Mouse (Mus musculus) cerebellum, postnatal 25 days (tissue): ENCODE measurements around the gene Galnt17.

Experiments
- DNase-seq, 2 experiments: peaks; one replicate each; pipeline ENCODE4 v3.0.0; 2021; ENCODE audit warnings: mixed read lengths in 2 of 2

Galnt17 gene

DNA sequence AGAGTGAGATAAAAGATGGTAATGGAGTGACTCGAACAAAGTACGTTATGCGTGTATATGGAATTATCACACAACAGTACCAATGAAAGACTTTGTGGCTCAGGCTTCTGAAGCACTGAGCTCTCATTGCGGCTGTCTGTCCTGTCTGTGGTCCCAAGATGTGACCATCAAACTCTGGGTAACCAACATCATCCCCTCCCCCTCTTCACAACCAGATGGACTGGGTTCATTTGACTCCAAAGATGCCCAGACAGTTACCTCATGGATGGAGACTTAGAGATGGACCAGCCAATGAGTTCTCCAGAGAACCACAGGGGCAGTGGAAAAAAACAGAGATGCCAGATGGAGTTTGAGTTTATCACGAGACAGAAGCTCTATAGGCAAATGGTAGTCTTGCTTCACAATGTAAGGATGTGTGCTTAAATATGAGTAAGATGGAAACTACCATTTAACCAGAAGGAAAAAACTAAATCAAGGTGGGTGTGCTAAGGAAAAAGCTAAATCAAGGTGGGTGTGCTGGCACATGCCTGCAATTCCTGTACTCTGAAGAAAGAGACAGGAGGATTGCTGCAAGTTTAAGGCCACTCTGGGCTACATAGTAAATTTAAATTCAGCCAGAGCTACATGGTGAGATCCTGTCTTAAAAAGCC is 190.8 kb downstream of the Galnt17 start:
- peak; percentile 15 to 24 for DNase-seq

DNA sequence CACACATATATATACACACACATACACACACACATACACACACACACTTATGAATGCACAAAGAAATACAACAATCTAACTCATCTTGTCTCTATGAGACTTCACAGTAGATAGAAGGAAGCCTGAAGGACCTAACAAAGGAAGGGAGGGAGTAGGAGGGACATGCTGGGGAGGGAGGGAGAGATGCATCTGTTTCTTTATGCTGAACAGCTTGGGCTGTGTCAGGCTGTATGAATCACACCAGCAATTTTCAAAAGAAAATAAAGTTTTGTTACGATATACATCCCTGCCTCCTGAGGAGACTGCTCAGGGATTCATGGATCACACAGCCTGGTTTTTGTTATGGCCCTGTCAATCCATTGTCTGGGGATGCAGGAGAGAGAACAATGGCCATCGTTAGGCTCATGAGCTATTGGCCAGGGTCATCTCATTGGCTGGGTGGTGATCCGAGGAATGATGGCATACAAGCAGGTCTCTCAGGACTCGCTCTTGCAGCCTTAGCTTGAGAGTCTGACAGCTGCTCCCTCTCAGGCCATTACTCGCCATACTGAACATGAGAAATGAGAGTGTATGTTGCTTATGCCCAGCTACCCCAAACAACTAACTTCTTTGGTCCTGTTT is 194.3 kb downstream of the Galnt17 start:
- DNase-seq, result no peak

DNA sequence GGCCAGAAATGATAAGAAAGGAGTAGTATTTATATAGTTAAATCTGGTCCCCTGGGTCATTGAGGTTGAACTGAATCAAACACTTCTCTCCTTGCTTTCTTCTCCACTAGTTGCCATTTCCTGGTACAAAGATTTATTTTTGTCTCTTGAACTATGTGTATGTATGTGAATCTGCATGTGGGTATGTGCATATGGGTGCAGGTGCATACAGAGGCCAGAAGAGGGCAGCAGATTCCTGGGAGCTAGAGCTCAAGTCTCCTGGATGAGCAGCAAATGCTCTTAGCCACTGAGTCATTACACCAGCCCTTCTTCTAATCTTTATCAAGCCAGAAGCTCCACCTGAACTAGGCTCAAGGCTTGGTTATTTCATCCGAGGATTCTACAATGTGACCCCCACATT is 201.1 kb downstream of the Galnt17 start:
- no peak for DNase-seq

DNA sequence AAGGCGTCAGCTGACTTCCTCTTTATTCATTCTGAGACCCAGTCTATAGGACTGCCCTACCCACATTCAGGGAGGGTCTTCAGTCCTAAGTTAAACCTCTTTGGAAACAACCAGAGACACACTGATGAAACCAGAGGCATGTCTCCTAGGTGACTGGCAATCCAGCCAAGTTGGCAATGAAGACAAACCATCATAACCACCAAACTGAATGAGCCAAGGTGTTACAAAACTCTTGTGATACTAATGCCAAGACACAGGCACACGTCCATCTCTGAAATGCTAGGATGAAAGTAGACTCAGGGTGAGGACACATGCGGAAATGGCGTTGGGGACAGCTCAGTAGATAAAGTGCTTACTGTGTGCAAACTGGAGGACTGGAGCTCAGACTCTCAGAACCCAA is 211.5 kb downstream of the Galnt17 start:
- DNase-seq, result no peak

DNA sequence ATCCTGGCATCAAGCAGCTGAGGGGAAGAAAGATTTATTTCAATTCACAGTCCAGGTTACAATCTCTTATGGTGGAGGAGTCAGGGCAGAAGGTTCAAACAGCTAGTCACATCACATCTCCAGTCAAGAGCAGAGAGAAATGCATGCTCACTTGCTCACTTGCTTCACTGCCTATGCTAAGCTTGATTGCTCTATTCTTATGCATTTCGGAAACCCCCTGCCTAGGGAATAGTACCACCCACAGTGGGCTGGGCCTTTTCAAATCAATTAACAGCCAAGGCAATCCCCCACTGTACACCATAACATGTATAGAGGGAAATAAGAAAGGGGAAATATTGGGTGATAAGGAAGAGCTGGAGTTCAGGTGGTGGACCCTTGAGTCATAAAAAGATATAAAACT is 212.7 kb downstream of the Galnt17 start:
- DNase-seq, result no peak

DNA sequence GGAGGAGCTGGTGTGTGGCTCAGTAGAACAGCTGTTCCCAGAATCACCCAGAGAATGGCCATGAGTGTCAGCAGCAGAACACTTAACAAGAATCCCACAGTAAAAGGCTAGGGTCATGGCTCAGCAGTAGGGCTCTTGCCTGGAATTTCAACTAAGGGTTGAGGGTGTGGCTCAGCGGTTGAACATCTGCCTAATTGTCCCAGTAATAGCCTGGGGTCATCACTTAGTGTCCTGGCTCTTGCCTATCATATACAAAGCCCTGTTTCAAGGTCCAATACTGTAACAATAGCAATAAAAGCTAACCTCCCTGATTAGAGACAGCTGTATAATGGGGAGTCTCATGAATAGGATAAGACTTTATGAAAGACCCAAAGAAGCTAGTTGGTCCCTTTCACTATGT is 213.5 kb downstream of the Galnt17 start:
- no peak for DNase-seq

DNA sequence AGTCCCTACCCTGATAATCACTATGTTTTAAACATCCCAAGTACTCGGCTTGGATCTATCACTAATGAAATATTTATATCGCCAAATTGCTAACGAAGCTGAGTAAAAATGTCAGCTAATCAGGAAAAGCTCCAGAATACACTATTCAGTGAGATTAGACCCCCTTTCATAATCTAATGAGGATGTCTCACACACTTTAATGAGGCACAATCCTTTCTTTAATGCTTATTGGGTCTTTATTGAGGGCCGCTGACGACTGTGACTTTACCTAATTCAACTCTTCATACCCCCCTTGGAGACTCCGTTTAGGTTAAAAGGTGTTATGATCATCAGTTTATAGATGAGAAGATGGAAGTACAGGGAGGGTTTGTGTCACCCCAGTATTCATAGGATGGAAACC is 214.2 kb downstream of the Galnt17 start:
- DNase-seq, result no peak

DNA sequence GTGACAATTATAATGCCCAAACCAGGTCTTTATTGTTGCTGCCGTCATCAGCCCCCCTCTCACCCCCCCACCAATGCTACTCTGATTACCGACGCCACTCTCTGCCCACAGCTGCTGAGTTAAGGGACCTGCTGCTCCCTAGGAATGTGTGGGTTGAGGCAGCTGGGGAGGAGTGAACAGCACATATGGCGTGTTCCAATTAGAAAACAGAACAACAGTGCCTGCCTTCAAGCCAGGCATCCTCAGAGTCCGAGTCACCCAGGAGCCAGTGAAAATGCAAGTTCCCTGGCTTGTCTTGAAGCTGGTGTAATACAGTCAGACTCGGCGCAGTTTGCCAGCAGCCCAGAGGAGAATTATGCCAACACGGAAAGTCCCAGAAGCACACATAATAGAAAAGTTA is 218.4 kb downstream of the Galnt17 start:
- DNase-seq, result no peak

DNA sequence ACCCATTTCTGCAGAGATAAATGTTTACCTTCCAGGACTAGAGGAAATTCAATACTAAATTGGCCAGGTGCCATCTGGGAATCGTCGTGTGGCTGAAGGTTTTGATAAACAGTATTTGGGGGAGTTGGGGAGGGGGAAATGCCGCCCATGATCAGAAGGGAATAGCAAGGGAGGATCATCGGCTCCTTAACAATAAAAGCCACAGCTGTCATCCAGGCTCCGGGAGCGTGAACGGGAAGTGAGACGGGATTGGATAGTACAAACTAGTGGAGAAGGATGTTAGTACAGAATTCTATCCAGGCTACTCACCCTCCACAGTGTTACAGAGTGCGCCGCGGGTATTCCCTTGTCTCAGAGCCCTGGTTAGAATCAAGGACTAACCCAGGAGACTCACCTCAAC is 219.4 kb downstream of the Galnt17 start:
- DNase-seq, result no peak

DNA sequence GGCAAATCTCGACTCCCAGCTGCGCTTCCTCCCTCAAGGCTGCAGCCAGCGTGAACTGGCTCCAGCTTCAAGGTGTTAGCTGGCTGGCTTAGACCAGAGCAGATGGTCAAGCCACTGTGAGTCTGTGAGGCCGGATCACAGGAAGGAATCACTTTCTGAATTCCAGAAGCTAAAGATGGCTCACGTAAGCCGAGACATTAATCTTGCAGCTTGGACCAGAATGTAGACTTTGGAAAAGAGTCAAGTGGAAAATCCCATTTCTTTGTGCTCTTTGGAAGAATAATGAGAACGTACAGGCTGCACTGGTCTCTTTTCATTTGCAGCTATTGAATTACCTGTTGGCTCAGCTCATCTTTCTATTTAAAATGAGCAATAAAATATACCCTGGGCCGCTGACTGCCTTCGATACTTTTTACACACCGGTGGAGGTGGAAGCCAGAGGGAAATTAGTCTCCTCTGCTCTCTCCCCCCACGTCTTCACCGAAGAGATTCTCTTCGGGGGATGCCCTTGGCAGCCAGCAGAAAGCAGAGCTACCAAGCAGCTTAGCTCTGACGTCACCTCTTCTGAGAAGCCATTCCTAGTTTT is 225.1 kb downstream of the Galnt17 start:
- peak; percentile 82 to 83 for DNase-seq

DNA sequence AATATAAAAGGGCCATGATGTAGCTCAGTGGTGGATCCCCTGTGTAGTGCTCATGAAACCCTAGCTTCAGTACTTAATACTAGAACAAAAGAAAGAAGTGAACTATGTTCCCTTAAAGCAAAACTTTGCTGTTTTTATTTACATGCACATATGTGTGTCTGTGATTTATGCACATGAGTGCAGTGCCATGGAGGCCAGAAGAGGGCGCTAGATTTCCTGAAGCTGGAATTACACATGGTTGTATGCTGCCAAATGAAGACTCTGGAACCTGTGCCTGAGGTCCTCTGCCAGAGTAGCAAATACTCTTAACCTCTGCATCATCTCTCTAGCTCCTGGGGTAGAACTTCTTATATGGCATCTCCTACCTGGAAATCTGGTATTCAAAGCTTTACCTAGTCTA is 230.6 kb downstream of the Galnt17 start:
- no peak for DNase-seq

DNA sequence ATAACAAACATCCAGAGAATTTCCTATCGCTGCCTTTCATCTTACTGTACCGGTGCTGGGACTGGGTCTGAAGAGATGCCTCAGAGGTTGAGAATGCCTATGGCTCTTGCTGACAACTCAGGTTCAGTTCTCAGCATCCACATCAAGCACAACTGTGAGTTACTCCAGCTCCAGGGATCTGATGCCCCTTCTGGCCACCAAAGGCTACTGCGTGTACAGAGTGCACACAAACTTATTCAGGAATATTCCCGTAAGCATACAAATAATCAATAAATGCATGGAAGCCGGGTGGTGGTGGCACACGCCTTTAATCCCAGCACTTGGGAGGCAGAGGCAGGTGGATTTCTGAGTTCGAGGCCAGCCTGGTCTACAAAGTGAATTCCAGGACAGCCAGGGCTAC is 232.5 kb downstream of the Galnt17 start:
- no peak for DNase-seq

DNA sequence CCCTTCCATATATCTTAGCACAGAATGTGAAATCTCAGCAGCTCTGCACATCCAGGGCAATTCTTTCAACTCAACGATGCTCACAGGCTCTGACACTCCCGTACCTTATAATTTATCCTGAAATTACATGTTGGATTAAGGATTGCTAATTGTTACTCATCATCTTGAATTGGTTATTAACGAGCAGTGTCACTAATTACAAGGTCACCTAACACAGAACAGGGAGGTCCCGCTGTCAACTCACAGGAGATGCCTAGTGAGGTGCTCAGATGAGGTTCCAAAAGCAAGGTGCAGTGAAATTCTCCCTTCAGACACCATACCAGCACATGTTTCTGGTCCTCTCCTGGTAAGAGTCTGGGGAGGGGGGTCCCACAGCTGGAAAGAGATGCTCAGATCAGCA is 234.0 kb downstream of the Galnt17 start:
- DNase-seq, result no peak

DNA sequence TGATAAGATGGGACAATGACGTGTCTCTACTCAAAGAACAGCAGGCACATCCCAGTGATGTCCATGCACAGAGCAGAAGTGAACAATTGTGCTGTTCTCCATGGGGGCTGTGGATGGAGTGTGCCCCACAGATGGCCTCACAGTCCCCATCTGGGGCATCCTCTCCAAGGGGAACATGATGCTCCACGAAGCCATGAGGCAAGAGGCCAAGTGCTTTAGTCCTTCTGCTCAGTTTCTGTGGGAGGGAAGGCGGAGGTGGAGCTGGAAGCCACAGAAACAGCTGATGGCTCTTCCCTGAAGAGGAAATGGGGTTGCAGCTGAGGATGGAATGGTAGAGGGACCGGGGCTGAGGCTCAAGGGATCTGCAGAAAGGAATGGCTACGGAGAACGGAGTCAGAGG is 243.1 kb downstream of the Galnt17 start:
- peak; percentile 75 to 79 for DNase-seq

DNA sequence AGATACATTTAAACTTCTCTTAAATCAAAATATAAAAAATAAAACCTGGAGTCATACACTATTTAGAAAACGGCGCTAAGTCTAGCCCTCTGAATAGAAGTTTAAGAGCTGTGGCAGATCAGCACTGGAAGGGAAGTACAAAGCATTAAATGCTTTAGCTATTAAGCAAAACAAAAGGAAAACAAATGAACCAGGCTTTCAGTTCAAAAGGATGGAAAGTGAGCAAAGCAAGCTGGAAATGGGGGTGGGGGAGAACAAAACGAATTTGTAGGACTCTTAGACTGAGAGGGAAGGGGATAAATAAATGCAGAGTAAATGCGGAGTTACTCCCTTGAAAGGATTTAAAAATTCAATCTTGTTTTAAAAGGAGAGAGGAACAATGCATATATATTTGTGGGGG is 259.8 kb downstream of the Galnt17 start:
- DNase-seq, result no peak

DNA sequence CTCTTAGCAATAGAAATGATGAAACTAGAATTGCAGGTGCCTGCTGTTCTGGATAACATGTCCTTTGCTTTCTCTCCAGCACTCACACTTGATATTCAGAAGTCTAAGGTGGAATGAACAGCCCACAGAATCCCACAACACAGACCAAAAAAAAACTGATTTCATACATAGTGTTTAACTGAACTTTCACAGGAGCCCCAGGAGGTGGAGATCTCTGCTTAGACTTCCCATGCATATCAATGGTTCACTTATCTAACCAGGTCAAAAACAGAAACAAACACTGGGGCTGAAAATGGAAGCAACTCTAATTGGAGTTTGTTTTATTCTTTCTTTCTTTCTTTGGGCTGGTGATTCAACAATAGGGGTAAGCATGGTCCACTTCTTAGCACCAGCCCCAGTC is 265.2 kb downstream of the Galnt17 start:
- DNase-seq, result no peak

DNA sequence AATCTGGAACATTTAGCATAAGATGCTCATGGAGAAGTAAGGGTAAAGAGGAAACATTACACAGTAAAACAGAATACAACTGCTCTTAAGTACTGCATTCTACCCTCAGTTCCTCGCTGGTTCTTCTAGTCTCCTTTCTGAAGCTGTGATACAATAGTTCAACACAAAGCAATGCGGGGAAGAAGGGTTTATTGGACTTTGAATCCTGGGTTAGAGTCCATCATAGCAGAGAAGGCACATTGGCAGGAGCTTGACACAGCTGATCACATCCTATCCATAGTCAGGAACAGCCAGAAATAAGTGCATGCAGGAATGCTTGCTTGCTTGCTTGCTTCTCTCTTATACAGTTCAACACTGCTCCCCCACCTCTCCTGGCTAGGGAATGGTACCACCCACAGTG is 267.9 kb downstream of the Galnt17 start:
- no peak for DNase-seq

DNA sequence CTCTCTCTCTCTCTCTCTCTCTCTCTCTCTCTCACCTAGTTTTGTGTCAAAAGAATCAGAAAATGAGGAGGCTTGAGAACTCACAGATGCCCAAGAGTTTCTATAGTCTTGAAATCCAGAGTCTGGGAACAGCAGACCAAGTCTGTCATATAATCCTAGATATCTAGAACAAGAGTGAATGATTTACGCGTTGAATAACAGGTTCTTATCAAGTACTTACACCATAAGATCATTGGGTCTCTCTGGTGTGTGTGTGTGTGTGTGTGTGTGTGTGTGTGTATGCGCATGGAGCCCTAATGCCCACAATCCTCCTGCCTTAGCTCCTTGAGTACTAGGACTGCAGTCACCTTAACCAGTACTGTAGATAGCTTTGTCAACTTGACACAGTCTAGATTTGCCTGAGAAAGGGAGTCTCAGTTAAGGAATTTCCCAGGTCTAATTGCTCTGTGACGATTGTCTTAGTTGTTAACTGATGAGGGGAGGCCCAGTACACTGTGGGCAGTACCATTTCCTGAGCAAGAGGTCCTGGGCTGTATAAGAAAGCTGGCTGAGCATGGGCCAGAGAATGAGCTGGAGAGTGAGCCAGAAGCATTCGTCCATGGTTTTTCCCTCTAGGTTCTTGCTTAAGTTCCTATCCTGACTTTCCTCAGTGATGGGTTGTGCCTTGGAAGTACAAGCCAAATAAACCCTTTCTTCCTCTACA is 268.5 kb downstream of the Galnt17 start:
- DNase-seq, result no peak

DNA sequence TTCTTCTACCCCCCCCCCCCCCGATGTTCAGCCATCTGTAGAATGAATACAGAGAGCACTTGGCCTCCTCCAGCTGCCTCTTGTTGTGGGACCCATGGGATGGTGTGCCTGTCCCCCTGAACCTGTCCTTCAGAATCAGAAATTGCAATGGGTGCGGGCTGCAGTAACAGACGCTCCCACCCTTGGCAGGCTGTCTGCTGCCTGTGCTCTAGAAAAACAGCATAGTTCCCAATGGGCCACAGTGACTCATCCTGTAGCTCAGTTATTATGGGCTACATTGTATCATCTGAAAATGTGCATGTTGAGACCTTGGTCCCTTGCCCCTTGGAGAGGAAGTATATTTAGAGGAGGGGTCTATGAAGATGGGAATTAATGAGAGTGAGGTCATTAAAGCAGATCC is 283.8 kb downstream of the Galnt17 start:
- DNase-seq, result no peak

DNA sequence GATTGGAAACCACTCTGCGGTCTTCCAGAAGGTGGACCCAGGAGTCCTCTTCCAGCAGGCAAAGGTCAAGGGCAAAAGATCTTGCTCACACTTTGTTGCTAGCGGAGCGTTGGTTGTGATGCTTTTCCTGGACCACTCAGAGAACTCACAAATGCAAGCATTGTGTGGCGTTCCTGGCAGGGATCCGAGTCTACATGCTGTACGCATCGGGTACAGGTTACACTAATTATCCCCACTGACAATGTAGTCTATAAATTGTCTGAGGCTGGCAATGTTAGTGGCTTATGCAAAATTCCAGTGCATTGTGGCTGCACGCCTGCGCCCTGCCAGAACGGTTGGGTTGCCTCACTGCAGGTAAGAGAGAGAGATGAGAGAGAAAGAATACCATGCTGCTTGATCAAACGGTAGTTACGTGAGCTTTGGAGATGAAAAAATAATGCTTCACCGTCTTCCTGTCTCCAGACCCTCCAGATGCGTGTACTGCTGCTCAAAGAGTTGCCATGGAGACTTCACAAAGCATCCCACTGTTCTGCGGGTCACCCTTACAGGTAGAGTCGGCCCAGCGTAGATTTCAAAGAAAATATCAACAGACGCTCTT is 285.8 kb downstream of the Galnt17 start:
- DNase-seq, result no peak

DNA sequence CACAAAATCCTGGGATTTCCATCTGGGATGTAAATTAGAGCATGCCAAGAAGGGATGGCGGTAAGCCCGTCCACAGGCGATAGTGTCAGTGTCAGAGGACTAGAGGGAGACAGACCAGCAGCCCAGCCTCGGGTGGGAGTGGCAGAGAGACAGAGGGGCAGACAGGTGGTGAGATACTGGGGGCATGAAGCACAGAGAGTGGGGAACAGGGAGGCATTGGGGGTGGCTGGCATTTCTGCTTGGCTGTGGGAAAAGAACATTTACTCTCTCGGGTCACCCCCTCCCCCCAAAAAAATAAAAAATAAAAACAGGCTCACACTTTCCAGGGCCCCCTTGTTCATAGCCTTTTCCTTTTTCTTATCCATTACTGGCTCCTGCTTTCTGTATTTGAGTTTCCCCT is 287.4 kb downstream of the Galnt17 start:
- DNase-seq, result no peak

DNA sequence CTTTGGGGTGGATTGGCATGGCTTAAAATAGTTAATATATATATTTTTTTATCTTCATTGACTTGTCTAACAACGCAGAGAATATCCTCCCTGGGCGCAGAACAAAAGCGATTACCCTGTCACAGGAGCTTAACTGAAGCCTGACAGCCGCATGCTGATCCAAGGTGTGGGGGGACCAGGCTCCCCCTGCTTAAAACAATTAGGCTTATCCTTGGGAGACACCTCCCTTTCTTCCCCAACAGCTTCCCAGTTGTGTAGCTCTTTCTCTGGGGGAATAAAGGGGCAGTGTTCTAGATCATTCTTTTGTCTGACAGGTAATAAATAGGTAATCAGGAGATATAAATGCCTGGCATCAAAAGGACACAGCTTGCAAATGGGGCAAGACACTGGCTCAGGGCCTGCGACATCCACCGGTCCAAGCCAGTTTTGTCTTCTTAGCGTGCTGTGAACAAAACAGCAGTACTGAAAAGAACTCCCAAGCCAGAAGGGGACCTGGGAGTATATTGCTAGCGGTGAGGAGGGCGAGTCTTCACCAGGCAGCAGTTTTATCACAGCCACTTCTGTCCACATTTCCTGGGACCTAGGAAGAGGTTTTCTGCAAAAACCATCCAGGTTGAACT is 288.8 kb downstream of the Galnt17 start:
- peak in 1 of 2 experiments; percentile 20 for DNase-seq

DNA sequence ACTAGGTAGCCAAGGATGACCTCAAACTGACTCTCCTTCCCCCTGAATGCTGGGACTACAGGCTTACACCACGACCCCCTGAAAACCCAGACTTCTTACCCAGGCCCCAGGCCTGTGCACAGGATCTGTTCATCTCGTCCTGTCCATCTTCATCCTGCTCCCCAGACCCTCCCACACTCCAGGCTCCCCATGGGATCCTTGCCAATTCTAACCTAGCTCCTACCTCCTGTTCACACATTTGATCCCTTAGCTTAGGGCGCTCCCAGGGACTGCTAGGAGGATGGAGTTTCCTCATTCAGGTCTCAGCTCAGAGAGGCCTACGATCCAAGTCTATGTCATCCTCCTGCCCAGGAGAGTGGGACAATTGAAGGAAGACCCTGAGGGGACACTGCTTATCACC is 292.2 kb downstream of the Galnt17 start:
- no peak for DNase-seq
